Comparison of ENCODE assay signal across 18 mouse cellular contexts in genomic region chr14:31343241-31343640, GRCm38 (mm10). TPM values are rescaled to one million over a fixed set of nuclear protein-coding genes. Genes with fewer than 3 reads are reported as not detected.
DNase-seq lines count a peak whose midpoint lies in the region; ATAC-seq and TF ChIP-seq lines count a peak whose summit lies in the region.
"Had no signal": no experiment of that assay in that cellular context is flagged by ENCODE, and none has a peak within 500 bp of the region (broad histone marks: within the 10 kb centered on the region; RNA-seq: fewer than 3 reads in every experiment).

No protein-coding gene starts in this region.

- peak overlapping the region; percentile 78 for H3K27ac ChIP-seq in heart, adult 2 months
- H3K27ac ChIP-seq in heart, embryonic 11.5 days (ENCODE audit: low read depth, low read length) = peak overlapping the region; percentile 54
- peak overlapping the region; percentile 87 for H3K27ac ChIP-seq in heart, embryonic 13.5 days (replicated peaks)
- H3K27ac ChIP-seq in heart, postnatal 0 days (ENCODE audit: low read depth) = peak overlapping the region; percentile 73
- H3K27ac ChIP-seq in hindbrain, embryonic 14.5 days = no peak overlapping the region
- H3K27ac ChIP-seq: embryonic facial prominence, embryonic 10.5 days; hindbrain, embryonic 10.5 days; hindbrain, embryonic 15.5 days had no signal

- peaks cover 2% of the 10 kb centered on the region for H3K4me1 ChIP-seq in heart, adult 2 months (ENCODE audit: control insufficient read depth, insufficient read depth, low read length)
- H3K4me1 ChIP-seq in heart, embryonic 11.5 days (ENCODE audit: control insufficient read depth, insufficient read depth, low read length) = 0 out of 2 replicates have a peak, but pooled peaks cover 4% of the 10 kb centered on the region
- H3K4me1 ChIP-seq in heart, embryonic 13.5 days = peaks cover 18% of the 10 kb centered on the region
- 0 out of 2 replicates have a peak, but pooled peaks cover 3% of the 10 kb centered on the region for H3K4me1 ChIP-seq in heart, postnatal 0 days (ENCODE audit: control insufficient read depth, insufficient read depth)
- peaks cover 5% of the 10 kb centered on the region for H3K4me1 ChIP-seq in hindbrain, embryonic 14.5 days (replicated peaks; ENCODE audit: control insufficient read depth, insufficient read depth, low read length)
- H3K4me1 ChIP-seq: embryonic facial prominence, embryonic 10.5 days; hindbrain, embryonic 10.5 days had no signal

- TF ChIP-seq POLR2A in heart, adult 2 months (IDR thresholded peaks at IDR 0.05; ENCODE audit: insufficient read depth, low read depth, low read length) = no peak

- peaks cover 37% of the 10 kb centered on the region for H3K36me3 ChIP-seq in heart, adult 2 months (ENCODE audit: control insufficient read depth, insufficient read depth, low read length)
- peaks cover 4% of the 10 kb centered on the region; the same call in 1 of the 2 replicates for H3K36me3 ChIP-seq in heart, embryonic 11.5 days (ENCODE audit: control insufficient read depth, insufficient read depth, low read length)
- H3K36me3 ChIP-seq in heart, embryonic 13.5 days = peaks cover 57% of the 10 kb centered on the region
- H3K36me3 ChIP-seq in heart, postnatal 0 days (replicated peaks; ENCODE audit: control insufficient read depth, insufficient read depth, low read length) = peaks cover 48% of the 10 kb centered on the region
- peaks cover 48% of the 10 kb centered on the region for H3K36me3 ChIP-seq in hindbrain, embryonic 14.5 days (replicated peaks; ENCODE audit: control insufficient read depth, insufficient read depth)

- peak in 1 of 2 experiments; percentile 15 for DNase-seq in heart, adult 2 months
- DNase-seq in heart, postnatal 14 days = no peak
- peak; percentile 71 for DNase-seq in heart, postnatal 0 days (ENCODE audit: low spot score)
- DNase-seq in hindbrain, embryonic 14.5 days (ENCODE audit: low spot score) = no peak
- DNase-seq in ovary, postnatal 14 days (ENCODE audit: low spot score) = no peak
- DNase-seq: adrenal gland, adult 2 months; adrenal gland, postnatal 25 days; cerebellum, adult 2 months; cerebellum, postnatal 10 days; gastrocnemius, postnatal 10 days; kidney, adult 8-10 months had no signal

- H3K79me2 ChIP-seq in heart, adult 2 months (replicated peaks; ENCODE audit: control insufficient read depth, insufficient read depth, low read length) = peaks cover 4% of the 10 kb centered on the region

- no peak for ATAC-seq in heart, embryonic 11.5 days (replicated peaks; ENCODE audit: insufficient number of reproducible peaks, low FRiP score, low TSS enrichment)
- ATAC-seq in heart, embryonic 13.5 days (ENCODE audit: extremely low read depth, insufficient number of reproducible peaks, low FRiP score, low TSS enrichment) = no peak
- ATAC-seq in heart, postnatal 0 days (ENCODE audit: insufficient read depth, low read depth) = peak; percentile 81
- ATAC-seq in hindbrain, embryonic 14.5 days (ENCODE audit: low FRiP score) = no peak
- ATAC-seq: forebrain, embryonic 14.5 days; intestine, postnatal 0 days had no signal

- TF ChIP-seq CTCF in heart, adult 2 months (IDR thresholded peaks at IDR 0.05) = no peak
- TF ChIP-seq CTCF in heart, postnatal 0 days (IDR thresholded peaks at IDR 0.05; ENCODE audit: low read depth) = no peak

- intact Hi-C loops in heart, adult 2 months (cut with DNase I) = no loop called here
- intact Hi-C loops in heart, postnatal 14 days (cut with DNase I) = no loop called here

- no peaks in the 10 kb centered on the region for H3K27me3 ChIP-seq in heart, adult 2 months (ENCODE audit: control insufficient read depth, insufficient read depth, low read length)
- no peaks in the 10 kb centered on the region for H3K27me3 ChIP-seq in heart, embryonic 11.5 days (ENCODE audit: control insufficient read depth, insufficient read depth, low read length)
- H3K27me3 ChIP-seq in heart, embryonic 13.5 days (replicated peaks) = no peaks in the 10 kb centered on the region
- H3K27me3 ChIP-seq in heart, postnatal 0 days (ENCODE audit: control insufficient read depth, insufficient read depth, low read length) = no peaks in the 10 kb centered on the region
- H3K27me3 ChIP-seq in hindbrain, embryonic 14.5 days (ENCODE audit: control insufficient read depth, insufficient read depth, low read length) = no peaks in the 10 kb centered on the region
- H3K27me3 ChIP-seq: hindbrain, embryonic 15.5 days had no signal

- 51% methylated on average over 8 of the region's 8 CpGs for WGBS in heart, adult 2 months
- WGBS in heart, embryonic 11.5 days (ENCODE audit: insufficient replicate concordance) = 52% methylated on average over 8 of the region's 8 CpGs
- 41% methylated on average over 8 of the region's 8 CpGs for WGBS in heart, embryonic 13.5 days
- WGBS in heart, postnatal 0 days = 35% methylated on average over 8 of the region's 8 CpGs
- WGBS in hindbrain, embryonic 14.5 days = 84% methylated on average over 8 of the region's 8 CpGs

- peak overlapping the region; percentile 57 for H3K9ac ChIP-seq in heart, adult 2 months (ENCODE audit: low read depth, low read length)
- no peak overlapping the region for H3K9ac ChIP-seq in heart, embryonic 11.5 days (ENCODE audit: low read depth, low read length)
- H3K9ac ChIP-seq in heart, embryonic 13.5 days = peak overlapping the region; percentile 8
- 0 out of 2 replicates have a peak overlapping the region, but pooled peaks have one; percentile 24 for H3K9ac ChIP-seq in heart, postnatal 0 days (replicated peaks; ENCODE audit: low read depth, low read length)
- no peak overlapping the region for H3K9ac ChIP-seq in hindbrain, embryonic 14.5 days
- H3K9ac ChIP-seq: hindbrain, embryonic 15.5 days had no signal

- peak overlapping the region; percentile 34 for H3K4me2 ChIP-seq in heart, embryonic 11.5 days
- H3K4me2 ChIP-seq in heart, embryonic 13.5 days = peak overlapping the region; percentile 58
- peak overlapping the region; percentile 30; the same call in 1 of the 2 replicates for H3K4me2 ChIP-seq in heart, postnatal 0 days (ENCODE audit: low read depth, low read length)
- no peak overlapping the region for H3K4me2 ChIP-seq in hindbrain, embryonic 14.5 days (replicated peaks)
- H3K4me2 ChIP-seq: hindbrain, embryonic 15.5 days had no signal

- H3K9me3 ChIP-seq in heart, embryonic 11.5 days (replicated peaks; ENCODE audit: control insufficient read depth, low read length) = no peaks in the 10 kb centered on the region
- H3K9me3 ChIP-seq in heart, embryonic 13.5 days = no peaks in the 10 kb centered on the region
- no peaks in the 10 kb centered on the region for H3K9me3 ChIP-seq in heart, postnatal 0 days (replicated peaks; ENCODE audit: control insufficient read depth, low read length)
- no peaks in the 10 kb centered on the region for H3K9me3 ChIP-seq in hindbrain, embryonic 14.5 days (ENCODE audit: control insufficient read depth, low read length)
- H3K9me3 ChIP-seq: embryonic facial prominence, embryonic 10.5 days; hindbrain, embryonic 10.5 days; hindbrain, embryonic 15.5 days had no signal

- TF ChIP-seq EP300 in heart, adult 2 months (IDR thresholded peaks at IDR 0.05; ENCODE audit: insufficient read depth, low read depth, low read length) = no peak
- no peak for TF ChIP-seq EP300 in heart, postnatal 0 days (IDR thresholded peaks at IDR 0.05; ENCODE audit: low read depth)

- no peak overlapping the region for H3K4me3 ChIP-seq in heart, adult 2 months
- H3K4me3 ChIP-seq in heart, embryonic 11.5 days (ENCODE audit: low read depth, low read length) = no peak overlapping the region
- peak overlapping the region; percentile 20; the same call in 1 of the 2 replicates for H3K4me3 ChIP-seq in heart, embryonic 13.5 days
- H3K4me3 ChIP-seq in heart, postnatal 0 days (ENCODE audit: low read depth, low read length) = no peak overlapping the region
- no peak overlapping the region for H3K4me3 ChIP-seq in hindbrain, embryonic 14.5 days (replicated peaks; ENCODE audit: low read length)
- H3K4me3 ChIP-seq: embryonic facial prominence, embryonic 10.5 days; hindbrain, embryonic 10.5 days; hindbrain, embryonic 15.5 days had no signal

RNA-seq across cellular contexts. Expression of gene Capn7, which starts 6.8 kb away (rescaled TPM):
- 10 to 100 TPM; 29.6 to 32.5 TPM for total RNA-seq in heart, adult 2 months (2021)
- 15.3 and 30.1 TPM in 2 replicates for polyA plus RNA-seq in heart, adult 2 months (2012; rRNA removed)
- total RNA-seq in heart, postnatal 14 days (2021) = 10 to 100 TPM; 31.3 to 31.5 TPM
- 35.4 and 42.2 TPM in 2 replicates for polyA plus RNA-seq in heart, embryonic 11.5 days (2014; fragmentation: Nextera tagmentation; extraction: Ambion mirVana)
- polyA plus RNA-seq in heart, embryonic 13.5 days (2015; fragmentation: Nextera tagmentation; extraction: Ambion mirVana) = 32.8 and 36.7 TPM in 2 replicates
- total RNA-seq in heart, postnatal 0 days (2014; rRNA removed; ENCODE audit: low replicate concordance) = 34.0 and 51.2 TPM in 2 replicates
- polyA plus RNA-seq in heart, postnatal 0 days (2015; fragmentation: Nextera tagmentation; extraction: Ambion mirVana) = 32.3 and 33.8 TPM in 2 replicates
- 90.6 and 103 TPM in 2 replicates for polyA plus RNA-seq in hindbrain, embryonic 14.5 days (2014; fragmentation: Nextera tagmentation; extraction: Ambion mirVana)

RNA-seq across cellular contexts. Expression of gene Dnah1, which starts 19.5 kb away (rescaled TPM):
- under 1 TPM; 0.02 to 0.05 TPM for total RNA-seq in heart, adult 2 months (2021)
- 0.03 and 0.41 TPM in 2 replicates for polyA plus RNA-seq in heart, adult 2 months (2012; rRNA removed)
- total RNA-seq in heart, postnatal 14 days (2021) = under 1 TPM; 0.07 to 0.14 TPM
- 1.5 TPM in 2 replicates for polyA plus RNA-seq in heart, embryonic 11.5 days (2014; fragmentation: Nextera tagmentation; extraction: Ambion mirVana)
- polyA plus RNA-seq in heart, embryonic 13.5 days (2015; fragmentation: Nextera tagmentation; extraction: Ambion mirVana) = 0.94 and 1.3 TPM in 2 replicates
- total RNA-seq in heart, postnatal 0 days (2014; rRNA removed; ENCODE audit: low replicate concordance) = 0.08 TPM in 1 of 2 replicates, not detected in the other
- polyA plus RNA-seq in heart, postnatal 0 days (2015; fragmentation: Nextera tagmentation; extraction: Ambion mirVana) = 0.10 and 0.15 TPM in 2 replicates
- 3.6 and 4.3 TPM in 2 replicates for polyA plus RNA-seq in hindbrain, embryonic 14.5 days (2014; fragmentation: Nextera tagmentation; extraction: Ambion mirVana)

Comparison
In these comparisons a context has a peak if more than half of its experiments do, and no peak if none do; other contexts are left out.
1. H3K9ac ChIP-seq: peak in heart, adult 2 months (single experiment), heart, embryonic 13.5 days (single experiment) and heart, postnatal 0 days (single experiment); none in heart, embryonic 11.5 days (single experiment) and hindbrain, embryonic 14.5 days (single experiment).